Mouse (Mus musculus): ENCODE data around the gene Lsm3.

Lsm3 gene

GRCm38 (mm10) chr6:91510211-91510610, 5.5 kb upstream of the Lsm3 start:
- DNase-seq (ENCODE audit: low read depth, low spot score) = no peak

- DNase-seq (ENCODE audit: low read depth, low spot score) = no peak
Measured at GRCm38 (mm10) chr6:91514135-91514534, 1.6 kb upstream of the Lsm3 start.

- no peak for DNase-seq (ENCODE audit: low read depth, low spot score)
Measured at GRCm38 (mm10) chr6:91514737-91515362, 878 bp upstream of the Lsm3 start.

- DNase-seq (ENCODE audit: low read depth, low spot score) = no peak
Measured at GRCm38 (mm10) chr6:91518454-91519020, 2.8 kb downstream of the Lsm3 start.

- DNase-seq (ENCODE audit: low read depth, low spot score) = no peak
Measured at GRCm38 (mm10) chr6:91522816-91523215, 7.1 kb downstream of the Lsm3 start.

GRCm38 (mm10) chr6:91525544-91525943, 9.8 kb downstream of the Lsm3 start:
- DNase-seq (ENCODE audit: low read depth, low spot score) = no peak

- peak; percentile 89 for DNase-seq (ENCODE audit: low read depth, low spot score)
Measured at GRCm38 (mm10) chr6:91527227-91527860, 11.6 kb downstream of the Lsm3 start.

- no peak for DNase-seq (ENCODE audit: low read depth, low spot score)
Measured at GRCm38 (mm10) chr6:91528265-91528664, 12.5 kb downstream of the Lsm3 start.

GRCm38 (mm10) chr6:91530673-91531072, 14.9 kb downstream of the Lsm3 start:
- no peak for DNase-seq (ENCODE audit: low read depth, low spot score)

- DNase-seq (ENCODE audit: low read depth, low spot score) = peak; percentile 32
Measured at GRCm38 (mm10) chr6:91531276-91531675, 15.5 kb downstream of the Lsm3 start.

GRCm38 (mm10) chr6:91532661-91533060, 16.9 kb downstream of the Lsm3 start:
- no peak for DNase-seq (ENCODE audit: low read depth, low spot score)

- DNase-seq (ENCODE audit: low read depth, low spot score) = no peak
Measured at GRCm38 (mm10) chr6:91533359-91533758, 17.6 kb downstream of the Lsm3 start.

GRCm38 (mm10) chr6:91533771-91534170, 18.0 kb downstream of the Lsm3 start:
- DNase-seq (ENCODE audit: low read depth, low spot score) = no peak

GRCm38 (mm10) chr6:91534268-91534667, 18.5 kb downstream of the Lsm3 start:
- peak; percentile 31 for DNase-seq (ENCODE audit: low read depth, low spot score)

- DNase-seq (ENCODE audit: low read depth, low spot score) = peak; percentile 76
Measured at GRCm38 (mm10) chr6:91535231-91535630, 19.5 kb downstream of the Lsm3 start.

GRCm38 (mm10) chr6:91536047-91536765, 20.5 kb downstream of the Lsm3 start:
- no peak for DNase-seq (ENCODE audit: low read depth, low spot score)

- peak; percentile 86 for DNase-seq (ENCODE audit: low read depth, low spot score)
Measured at GRCm38 (mm10) chr6:91541276-91541675, 25.5 kb downstream of the Lsm3 start.

- no peak for DNase-seq (ENCODE audit: low read depth, low spot score)
Measured at GRCm38 (mm10) chr6:91543056-91543455, 27.3 kb downstream of the Lsm3 start.

- DNase-seq (ENCODE audit: low read depth, low spot score) = peak; percentile 35
Measured at GRCm38 (mm10) chr6:91546241-91546884, 30.6 kb downstream of the Lsm3 start.

- no peak for DNase-seq (ENCODE audit: low read depth, low spot score)
Measured at GRCm38 (mm10) chr6:91547313-91547712, 31.6 kb downstream of the Lsm3 start.

- no peak for DNase-seq (ENCODE audit: low read depth, low spot score)
Measured at GRCm38 (mm10) chr6:91549621-91550020, 33.9 kb downstream of the Lsm3 start.

GRCm38 (mm10) chr6:91551671-91552070, 35.9 kb downstream of the Lsm3 start:
- no peak for DNase-seq (ENCODE audit: low read depth, low spot score)

Measured in 3T3-L1 (cell line).